Mouse (Mus musculus): ENCODE results near the gene Kdm2b.

DNA sequence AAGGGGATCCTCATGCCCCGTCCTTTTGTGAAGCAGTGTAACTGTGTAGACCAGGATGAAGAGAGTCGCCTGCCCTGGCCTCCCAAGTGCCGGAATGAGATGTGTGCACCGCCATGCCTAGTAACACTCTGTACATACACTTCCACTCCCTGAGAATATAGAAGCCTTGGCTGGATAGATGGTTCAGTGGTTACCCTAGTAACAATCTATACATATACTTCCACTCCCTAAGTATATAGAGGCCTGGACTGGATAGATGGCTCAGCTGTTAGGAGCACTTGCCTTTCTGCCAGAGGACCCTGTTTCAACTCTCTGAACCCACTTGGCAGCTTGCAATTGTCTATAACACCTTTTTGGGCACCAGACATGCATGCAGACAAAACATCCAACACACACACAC, 45.5 kb upstream of the Kdm2b start:
- TF ChIP-seq CTCF (IDR thresholded peaks at IDR 0.05; ENCODE audit: extremely low read depth, insufficient read depth, insufficient read length, insufficient replicate concordance) (no peak), POLR2A (IDR thresholded peaks at IDR 0.05; ENCODE audit: low read depth, low read length) (no peak)

All from spleen, adult 2 months (tissue).